Mouse (Mus musculus): ENCODE results near the gene Gsc2. TPM values are rescaled to one million over a fixed set of nuclear protein-coding genes. Genes with fewer than 3 reads are reported as not detected.

The Gsc2 gene
- polyA plus RNA-seq, 1 experiment from 2014 or later, result not detected

DNA sequence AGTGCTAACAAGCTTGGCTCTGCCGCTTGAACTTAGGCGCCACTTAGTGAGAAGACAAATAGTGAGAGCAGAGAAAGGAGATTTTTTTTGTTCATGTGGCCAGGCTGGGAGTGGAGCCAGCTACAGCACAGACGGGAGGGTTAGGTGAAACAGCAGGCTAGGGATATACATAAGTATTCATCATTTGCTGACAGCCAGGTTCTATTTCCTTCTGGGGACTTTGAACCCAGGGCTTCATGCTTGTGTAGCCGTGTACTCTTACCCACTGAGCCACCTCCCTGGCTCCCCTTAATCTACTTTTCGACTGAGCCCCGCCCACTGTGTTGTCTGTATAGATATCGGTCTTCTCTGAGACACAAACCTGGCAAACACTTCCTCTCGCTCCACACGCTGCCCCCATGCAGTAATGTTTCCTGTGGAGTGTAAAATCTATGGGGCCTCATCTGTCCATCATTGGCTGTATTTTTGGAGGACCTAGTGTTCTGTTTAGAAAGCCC lies 24.4 kb upstream of the Gsc2 start:
- WGBS, result 62% methylated on average over 9 of the region's 9 CpGs
- Histone ChIP-seq H3K36me3 (ENCODE audit: control insufficient read depth, insufficient read depth, low read length) (no peaks in the 10 kb centered on the region), H3K4me2 (ENCODE audit: low read depth, low read length) (no peak overlapping the region)

DNA sequence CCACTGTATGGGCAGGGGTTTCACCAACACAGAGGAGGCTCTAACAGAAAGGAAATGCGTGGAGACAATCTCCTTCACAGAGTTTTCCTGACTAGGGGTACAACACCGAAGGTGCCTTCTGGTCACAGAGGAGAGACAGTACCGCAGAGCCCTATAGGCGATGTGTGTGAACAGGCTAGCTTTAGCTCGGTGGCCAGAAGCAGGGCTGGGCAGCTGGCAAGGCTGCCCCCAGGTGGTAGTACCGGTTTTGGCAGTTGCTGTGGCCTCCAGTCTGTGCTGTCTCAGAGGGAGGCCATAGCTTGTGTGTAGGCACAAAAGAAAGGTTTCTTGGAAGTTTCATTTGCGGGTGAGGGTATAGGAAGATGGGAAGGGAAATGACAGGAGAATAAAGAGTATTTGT lies 24.0 kb upstream of the Gsc2 start:
- Histone ChIP-seq H3K4me3 (ENCODE audit: low read depth, low read length) (no peak overlapping the region), H3K27ac (ENCODE audit: low read depth, low read length) (no peak overlapping the region), H3K36me3 (ENCODE audit: control insufficient read depth, insufficient read depth, low read length) (no peaks in the 10 kb centered on the region), H3K4me2 (ENCODE audit: low read depth, low read length) (no peak overlapping the region), H3K9ac (replicated peaks; ENCODE audit: low read depth, low read length) (no peak overlapping the region), H3K9me3 (ENCODE audit: control insufficient read depth, low read length) (no peaks in the 10 kb centered on the region), H3K27me3 (ENCODE audit: control insufficient read depth, insufficient read depth, low read length) (no peaks in the 10 kb centered on the region), H3K4me1 (ENCODE audit: control insufficient read depth, insufficient read depth, low read length) (no peaks in the 10 kb centered on the region)
- WGBS, result 12% methylated on average over 7 of the region's 7 CpGs
- peak; percentile 75; the same call in 1 of the 2 replicates for ATAC-seq (ENCODE audit: low read depth)

More for the DNA sequence above, 24.4 kb upstream of the Gsc2 start:
- Histone ChIP-seq H3K27me3 (ENCODE audit: control insufficient read depth, insufficient read depth, low read length) (no peaks in the 10 kb centered on the region), H3K4me3 (ENCODE audit: low read depth, low read length) (no peak overlapping the region), H3K9me3 (ENCODE audit: control insufficient read depth, low read length) (no peaks in the 10 kb centered on the region), H3K27ac (ENCODE audit: low read depth, low read length) (no peak overlapping the region), H3K9ac (replicated peaks; ENCODE audit: low read depth, low read length) (no peak overlapping the region), H3K4me1 (ENCODE audit: control insufficient read depth, insufficient read depth, low read length) (no peaks in the 10 kb centered on the region)
- ATAC-seq (ENCODE audit: low read depth), result 0 out of 2 replicates have a peak, but pooled peaks have one; percentile 11

- H3K4me3 ChIP-seq (ENCODE audit: low read depth, low read length), result no peak overlapping the region
- no peak overlapping the region for H3K4me2 ChIP-seq (ENCODE audit: low read depth, low read length)
- no peak overlapping the region for H3K27ac ChIP-seq (ENCODE audit: low read depth, low read length)
- ATAC-seq (ENCODE audit: low read depth), result no peak
- no peaks in the 10 kb centered on the region for H3K4me1 ChIP-seq (ENCODE audit: control insufficient read depth, insufficient read depth, low read length)
- H3K9me3 ChIP-seq (ENCODE audit: control insufficient read depth, low read length), result no peaks in the 10 kb centered on the region
- H3K9ac ChIP-seq (replicated peaks; ENCODE audit: low read depth, low read length), result no peak overlapping the region
- H3K27me3 ChIP-seq (ENCODE audit: control insufficient read depth, insufficient read depth, low read length), result no peaks in the 10 kb centered on the region
- no peaks in the 10 kb centered on the region for H3K36me3 ChIP-seq (ENCODE audit: control insufficient read depth, insufficient read depth, low read length)
- WGBS, result 84% methylated on average over 7 of the region's 7 CpGs
Observed at GRCm38 (mm10) chr16:17938187-17938586, 23.3 kb upstream of the Gsc2 start.

- Histone ChIP-seq H3K9ac (replicated peaks; ENCODE audit: low read depth, low read length) (no peak overlapping the region), H3K27ac (ENCODE audit: low read depth, low read length) (no peak overlapping the region), H3K4me1 (ENCODE audit: control insufficient read depth, insufficient read depth, low read length) (no peaks in the 10 kb centered on the region), H3K4me3 (ENCODE audit: low read depth, low read length) (no peak overlapping the region), H3K4me2 (ENCODE audit: low read depth, low read length) (no peak overlapping the region), H3K36me3 (ENCODE audit: control insufficient read depth, insufficient read depth, low read length) (no peaks in the 10 kb centered on the region), H3K27me3 (ENCODE audit: control insufficient read depth, insufficient read depth, low read length) (no peaks in the 10 kb centered on the region), H3K9me3 (ENCODE audit: control insufficient read depth, low read length) (no peaks in the 10 kb centered on the region)
- ATAC-seq (ENCODE audit: low read depth), result no peak
- 83% methylated on average over 10 of the region's 10 CpGs for WGBS
Observed at GRCm38 (mm10) chr16:17936776-17937175, 21.9 kb upstream of the Gsc2 start.

DNA sequence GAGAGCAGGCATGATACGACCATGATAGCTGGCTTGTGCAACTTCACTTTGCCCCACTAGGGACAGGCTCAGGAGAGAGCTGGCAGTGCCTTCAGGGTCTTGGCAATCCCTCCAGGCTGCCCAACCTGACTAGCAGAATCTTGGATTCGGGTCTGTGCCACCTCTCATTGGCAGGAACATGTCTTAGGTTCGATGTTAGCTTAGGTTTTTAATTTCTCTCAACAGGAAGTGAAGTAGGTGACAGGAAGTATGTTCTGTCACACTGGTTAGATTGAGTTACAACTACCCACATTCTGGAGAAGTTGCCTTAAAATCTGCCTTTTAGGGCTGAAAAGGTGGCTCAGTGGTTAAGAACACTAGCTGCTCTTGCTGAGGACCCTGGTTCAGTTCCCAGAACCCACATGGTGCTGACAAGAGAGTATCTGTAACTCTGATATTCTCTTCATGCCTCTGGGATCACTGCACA lies 19.6 kb upstream of the Gsc2 start:
- WGBS, result 73% methylated on average over 3 of the region's 3 CpGs
- no peak for ATAC-seq (ENCODE audit: low read depth)
- no peaks in the 10 kb centered on the region for H3K27me3 ChIP-seq (ENCODE audit: control insufficient read depth, insufficient read depth, low read length)
- no peaks in the 10 kb centered on the region for H3K9me3 ChIP-seq (ENCODE audit: control insufficient read depth, low read length)
- no peak overlapping the region for H3K4me2 ChIP-seq (ENCODE audit: low read depth, low read length)
- no peak overlapping the region for H3K27ac ChIP-seq (ENCODE audit: low read depth, low read length)
- no peaks in the 10 kb centered on the region for H3K4me1 ChIP-seq (ENCODE audit: control insufficient read depth, insufficient read depth, low read length)
- no peaks in the 10 kb centered on the region for H3K36me3 ChIP-seq (ENCODE audit: control insufficient read depth, insufficient read depth, low read length)
- H3K9ac ChIP-seq (replicated peaks; ENCODE audit: low read depth, low read length), result no peak overlapping the region
- H3K4me3 ChIP-seq (ENCODE audit: low read depth, low read length), result no peak overlapping the region

DNA sequence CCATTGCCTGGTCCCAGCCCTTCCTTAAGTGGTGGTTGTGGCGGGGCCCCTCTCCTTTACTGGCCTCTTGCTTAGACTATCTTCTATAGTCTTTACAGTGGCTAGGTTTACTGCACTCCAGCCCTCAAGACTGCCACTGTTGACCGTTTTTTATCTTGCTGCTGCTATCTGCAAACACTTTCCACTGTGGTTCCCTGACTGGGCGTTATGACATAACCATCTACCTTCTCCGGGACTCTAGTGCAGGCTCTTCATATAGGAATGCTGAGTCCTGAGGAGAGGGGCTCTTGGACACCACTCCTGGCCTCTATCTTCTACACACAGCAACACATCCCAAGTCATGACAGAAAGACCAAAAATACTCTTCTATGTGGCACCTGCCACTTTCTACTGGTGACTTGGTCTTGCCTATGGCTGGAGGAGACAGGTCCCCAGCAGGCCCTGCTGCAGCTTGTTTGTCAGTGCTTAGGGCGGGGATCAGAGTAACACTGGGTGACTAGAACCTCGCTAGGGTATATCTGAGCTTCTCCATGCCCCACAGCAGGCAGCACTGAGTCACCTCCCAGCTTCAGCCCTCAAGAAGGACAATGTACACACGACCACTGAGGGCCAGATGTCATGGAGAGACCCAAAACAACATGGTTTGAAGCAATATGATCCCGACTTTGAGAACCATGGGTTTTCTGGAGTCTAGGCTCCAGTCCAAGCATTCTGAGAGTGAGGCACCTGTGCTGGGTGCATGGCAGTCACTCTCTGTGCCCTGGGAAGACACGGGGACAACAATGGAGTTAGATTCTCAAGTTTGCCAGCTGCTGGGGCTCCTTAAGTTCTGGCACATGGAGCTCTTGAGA lies 19.0 kb upstream of the Gsc2 start:
- no peak overlapping the region for H3K4me3 ChIP-seq (ENCODE audit: low read depth, low read length)
- no peaks in the 10 kb centered on the region for H3K4me1 ChIP-seq (ENCODE audit: control insufficient read depth, insufficient read depth, low read length)
- no peak overlapping the region for H3K9ac ChIP-seq (replicated peaks; ENCODE audit: low read depth, low read length)
- no peaks in the 10 kb centered on the region for H3K27me3 ChIP-seq (ENCODE audit: control insufficient read depth, insufficient read depth, low read length)
- ATAC-seq (ENCODE audit: low read depth), result no peak
- no peaks in the 10 kb centered on the region for H3K36me3 ChIP-seq (ENCODE audit: control insufficient read depth, insufficient read depth, low read length)
- no peak overlapping the region for H3K27ac ChIP-seq (ENCODE audit: low read depth, low read length)
- no peaks in the 10 kb centered on the region for H3K9me3 ChIP-seq (ENCODE audit: control insufficient read depth, low read length)
- H3K4me2 ChIP-seq (ENCODE audit: low read depth, low read length), result no peak overlapping the region
- WGBS, result 70% methylated on average over 9 of the region's 9 CpGs

GRCm38 (mm10) chr16:17931906-17932460 lies 17.1 kb upstream of the Gsc2 start:
- H3K36me3 ChIP-seq (ENCODE audit: control insufficient read depth, insufficient read depth, low read length), result no peaks in the 10 kb centered on the region
- no peak overlapping the region for H3K9ac ChIP-seq (replicated peaks; ENCODE audit: low read depth, low read length)
- H3K4me3 ChIP-seq (ENCODE audit: low read depth, low read length), result no peak overlapping the region
- no peak overlapping the region for H3K27ac ChIP-seq (ENCODE audit: low read depth, low read length)
- no peaks in the 10 kb centered on the region for H3K27me3 ChIP-seq (ENCODE audit: control insufficient read depth, insufficient read depth, low read length)
- H3K4me1 ChIP-seq (ENCODE audit: control insufficient read depth, insufficient read depth, low read length), result peaks cover 2% of the 10 kb centered on the region
- no peak overlapping the region for H3K4me2 ChIP-seq (ENCODE audit: low read depth, low read length)
- 79% methylated on average over 5 of the region's 5 CpGs for WGBS
- ATAC-seq (ENCODE audit: low read depth), result no peak
- no peaks in the 10 kb centered on the region for H3K9me3 ChIP-seq (ENCODE audit: control insufficient read depth, low read length)

GRCm38 (mm10) chr16:17929631-17930030 lies 14.8 kb upstream of the Gsc2 start:
- Histone ChIP-seq H3K27ac (ENCODE audit: low read depth, low read length) (no peak overlapping the region), H3K4me3 (ENCODE audit: low read depth, low read length) (no peak overlapping the region)
- 59% methylated on average over 2 of the region's 2 CpGs for WGBS

DNA sequence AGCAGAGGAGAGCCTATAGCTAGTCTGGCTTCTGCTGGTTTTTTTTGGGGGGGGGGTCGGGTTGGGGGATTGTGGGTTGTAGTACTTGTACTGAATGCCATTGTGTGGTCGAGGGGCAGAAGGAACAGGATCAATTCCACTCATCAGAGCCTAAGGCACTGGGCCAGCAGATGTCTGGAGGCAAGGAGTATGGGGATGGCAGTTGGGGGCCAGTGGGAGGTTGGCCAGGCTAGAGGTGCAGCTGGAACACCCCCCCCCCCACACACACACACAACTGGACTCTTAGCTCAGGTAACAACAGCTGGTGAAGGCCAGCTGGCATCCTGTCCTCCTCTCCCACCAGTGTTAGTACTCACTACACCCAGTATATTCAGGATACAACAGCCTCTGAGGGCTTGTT lies 14.4 kb upstream of the Gsc2 start:
- Histone ChIP-seq H3K36me3 (ENCODE audit: control insufficient read depth, insufficient read depth, low read length) (peaks cover 11% of the 10 kb centered on the region), H3K27ac (ENCODE audit: low read depth, low read length) (peak overlapping the region; percentile 79; the same call in 1 of the 2 replicates), H3K4me1 (ENCODE audit: control insufficient read depth, insufficient read depth, low read length) (peaks cover 12% of the 10 kb centered on the region), H3K9me3 (ENCODE audit: control insufficient read depth, low read length) (no peaks in the 10 kb centered on the region), H3K9ac (replicated peaks; ENCODE audit: low read depth, low read length) (no peak overlapping the region), H3K27me3 (ENCODE audit: control insufficient read depth, insufficient read depth, low read length) (no peaks in the 10 kb centered on the region), H3K4me3 (ENCODE audit: low read depth, low read length) (no peak overlapping the region), H3K4me2 (ENCODE audit: low read depth, low read length) (peak overlapping the region; percentile 74; the same call in 1 of the 2 replicates)
- 0% methylated on average over 2 of the region's 2 CpGs for WGBS
- ATAC-seq (ENCODE audit: low read depth), result peak; percentile 1; the same call in 1 of the 2 replicates

More at GRCm38 (mm10) chr16:17929631-17930030, 14.8 kb upstream of the Gsc2 start:
- Histone ChIP-seq H3K36me3 (ENCODE audit: control insufficient read depth, insufficient read depth, low read length) (peaks cover 11% of the 10 kb centered on the region), H3K9me3 (ENCODE audit: control insufficient read depth, low read length) (no peaks in the 10 kb centered on the region), H3K27me3 (ENCODE audit: control insufficient read depth, insufficient read depth, low read length) (no peaks in the 10 kb centered on the region), H3K4me1 (ENCODE audit: control insufficient read depth, insufficient read depth, low read length) (peaks cover 12% of the 10 kb centered on the region), H3K9ac (replicated peaks; ENCODE audit: low read depth, low read length) (no peak overlapping the region), H3K4me2 (ENCODE audit: low read depth, low read length) (no peak overlapping the region)
- ATAC-seq (ENCODE audit: low read depth), result no peak
